ENCODE assay signal across 28 mouse cellular contexts in genomic region chr3:107928691-107929090, GRCm38 (mm10). TPM values are rescaled to one million over a fixed set of nuclear protein-coding genes. Genes with fewer than 3 reads are reported as not detected.
A peak's percentile ranks its signal among the peaks of the same experiment; 100 is the strongest.
DNase-seq lines count a peak whose midpoint lies in the region; ATAC-seq and TF ChIP-seq lines count a peak whose summit lies in the region.
"Had no signal": no experiment of that assay in that cellular context is flagged by ENCODE, and none has a peak within 500 bp of the region (broad histone marks: within the 10 kb centered on the region; RNA-seq: fewer than 3 reads in every experiment).

No protein-coding gene starts in this region.

- peak overlapping the region; percentile 14; the same call in 1 of the 2 replicates for H3K27ac ChIP-seq in neural tube, embryonic 13.5 days (replicated peaks)
- H3K27ac ChIP-seq in intestine, postnatal 0 days (ENCODE audit: low read depth, low read length) = no peak overlapping the region
- H3K27ac ChIP-seq in forebrain, embryonic 10.5 days = no peak overlapping the region
- H3K27ac ChIP-seq: embryonic facial prominence, embryonic 15.5 days; forebrain, embryonic 15.5 days; heart, adult 2 months; heart, embryonic 15.5 days; hindbrain, embryonic 13.5 days had no signal

- TF ChIP-seq CTCF in intestine, postnatal 0 days (IDR thresholded peaks at IDR 0.05; ENCODE audit: low read depth) = no peak

- H3K4me2 ChIP-seq in neural tube, embryonic 13.5 days = no peak overlapping the region
- H3K4me2 ChIP-seq in intestine, postnatal 0 days (replicated peaks; ENCODE audit: low read depth) = no peak overlapping the region
- H3K4me2 ChIP-seq: embryonic facial prominence, embryonic 15.5 days; forebrain, embryonic 15.5 days; heart, embryonic 11.5 days; heart, embryonic 15.5 days; hindbrain, embryonic 13.5 days had no signal

- peak overlapping the region; percentile 6; the same call in 1 of the 2 replicates for H3K9ac ChIP-seq in neural tube, embryonic 13.5 days
- H3K9ac ChIP-seq in intestine, postnatal 0 days (ENCODE audit: low read depth, low read length) = no peak overlapping the region
- H3K9ac ChIP-seq: embryonic facial prominence, embryonic 15.5 days; forebrain, embryonic 15.5 days; heart, embryonic 15.5 days; hindbrain, embryonic 13.5 days had no signal

- no peaks in the 10 kb centered on the region for H3K9me3 ChIP-seq in neural tube, embryonic 13.5 days
- no peaks in the 10 kb centered on the region for H3K9me3 ChIP-seq in intestine, postnatal 0 days (ENCODE audit: control insufficient read depth)
- H3K9me3 ChIP-seq in forebrain, embryonic 10.5 days = no peaks in the 10 kb centered on the region
- H3K9me3 ChIP-seq: embryonic facial prominence, embryonic 15.5 days; forebrain, embryonic 15.5 days; heart, embryonic 15.5 days; hindbrain, embryonic 13.5 days had no signal

- peaks cover 48% of the 10 kb centered on the region for H3K4me1 ChIP-seq in neural tube, embryonic 13.5 days (replicated peaks)
- no peaks in the 10 kb centered on the region for H3K4me1 ChIP-seq in intestine, postnatal 0 days (replicated peaks; ENCODE audit: control insufficient read depth, insufficient read depth, low read length)
- peaks cover 18% of the 10 kb centered on the region for H3K4me1 ChIP-seq in forebrain, embryonic 10.5 days

- H3K4me3 ChIP-seq in neural tube, embryonic 13.5 days = no peak overlapping the region
- H3K4me3 ChIP-seq in intestine, postnatal 0 days (ENCODE audit: low read depth, low read length) = no peak overlapping the region
- H3K4me3 ChIP-seq in forebrain, embryonic 10.5 days = no peak overlapping the region
- H3K4me3 ChIP-seq: embryonic facial prominence, embryonic 15.5 days; erythroblast, embryonic 14.5 days; forebrain, embryonic 15.5 days; heart, adult 2 months; heart, embryonic 15.5 days; hindbrain, embryonic 13.5 days had no signal

- H3K36me3 ChIP-seq in neural tube, embryonic 13.5 days = no peaks in the 10 kb centered on the region
- H3K36me3 ChIP-seq in intestine, postnatal 0 days (ENCODE audit: control insufficient read depth, insufficient read depth) = no peaks in the 10 kb centered on the region
- H3K36me3 ChIP-seq in forebrain, embryonic 10.5 days (replicated peaks) = no peaks in the 10 kb centered on the region
- H3K36me3 ChIP-seq: embryonic facial prominence, embryonic 15.5 days; forebrain, embryonic 15.5 days; heart, embryonic 15.5 days; hindbrain, embryonic 13.5 days had no signal

- DNase-seq in adrenal gland, postnatal 14 days = peak; percentile 51
- DNase-seq in adrenal gland, adult 8-10 months = no peak
- no peak for DNase-seq in neural tube, embryonic 10.5 days (ENCODE audit: extremely low spot score, low spot score)
- peak; percentile 36 for DNase-seq in lung, postnatal 14 days
- DNase-seq in forebrain, embryonic 10.5 days (ENCODE audit: extremely low spot score, low spot score) = no peak
- DNase-seq: adrenal gland, postnatal 36 days; cerebellum, adult 11 months; cerebellum, adult 8-10 months; embryo, embryonic 11 days; gastrocnemius, postnatal 10 days; heart, adult 2 months; heart, postnatal 14 days had no signal

- WGBS in neural tube, embryonic 13.5 days = 81% methylated on average over 11 of the region's 11 CpGs
- WGBS in intestine, postnatal 0 days = 76% methylated on average over 11 of the region's 11 CpGs
- 93% methylated on average over 11 of the region's 11 CpGs for WGBS in forebrain, embryonic 10.5 days

- no peak for ATAC-seq in neural tube, embryonic 13.5 days (ENCODE audit: low read depth)
- ATAC-seq in intestine, postnatal 0 days = no peak
- ATAC-seq: forebrain, embryonic 15.5 days had no signal

- H3K27me3 ChIP-seq in neural tube, embryonic 13.5 days = no peaks in the 10 kb centered on the region
- no peaks in the 10 kb centered on the region for H3K27me3 ChIP-seq in intestine, postnatal 0 days (replicated peaks; ENCODE audit: control insufficient read depth, insufficient read depth, low read length)
- H3K27me3 ChIP-seq in forebrain, embryonic 10.5 days (ENCODE audit: poor library complexity, severe bottlenecking) = peaks cover 14% of the 10 kb centered on the region; the same call in 1 of the 2 replicates
- H3K27me3 ChIP-seq: embryonic facial prominence, embryonic 15.5 days; forebrain, embryonic 15.5 days; heart, embryonic 15.5 days; hindbrain, embryonic 13.5 days had no signal

RNA-seq across cellular contexts. Expression of gene Gstm7, which starts 2.9 kb away (rescaled TPM):
- 52.8 and 70.5 TPM in 2 replicates for total RNA-seq in adrenal gland, postnatal 14 days (2021)
- total RNA-seq in adrenal gland, adult 8-10 months (2022) = 100 to 1,000 TPM; 135 to 182 (median 168) TPM
- 98.5 and 102 TPM in 2 replicates for polyA plus RNA-seq in neural tube, embryonic 13.5 days (2015; fragmentation: Nextera tagmentation; extraction: Ambion mirVana)
- 13.0 TPM in 2 replicates for polyA plus RNA-seq in intestine, postnatal 0 days (2015; fragmentation: Nextera tagmentation; extraction: Ambion mirVana)
- 17.7 and 19.5 TPM in 2 replicates for polyA plus RNA-seq in forebrain, embryonic 10.5 days (2016; fragmentation: Nextera tagmentation; extraction: Ambion mirVana)
- total RNA-seq: MEL had no signal
- polyA plus RNA-seq: erythroblast, embryonic 14.5 days had no signal

RNA-seq across cellular contexts. Expression of gene Gstm6, which starts 14.9 kb away (rescaled TPM):
- 3.3 and 5.9 TPM in 2 replicates for total RNA-seq in adrenal gland, postnatal 14 days (2021)
- total RNA-seq in adrenal gland, adult 8-10 months (2022) = 10 to 100 TPM in 1 of 4 experiments, 1 to 10 TPM in 3; 5.9 to 10.0 (median 6.9) TPM
- polyA plus RNA-seq in neural tube, embryonic 13.5 days (2015; fragmentation: Nextera tagmentation; extraction: Ambion mirVana) = 11.5 and 14.8 TPM in 2 replicates
- 21.6 and 21.9 TPM in 2 replicates for polyA plus RNA-seq in intestine, postnatal 0 days (2015; fragmentation: Nextera tagmentation; extraction: Ambion mirVana)
- 11.2 and 13.5 TPM in 2 replicates for polyA plus RNA-seq in forebrain, embryonic 10.5 days (2016; fragmentation: Nextera tagmentation; extraction: Ambion mirVana)
- total RNA-seq: common myeloid progenitor, adult 5-6 weeks; hematopoietic stem cell, adult 5-6 weeks; MEL had no signal
- polyA plus RNA-seq: C2C12; erythroblast, embryonic 14.5 days had no signal

RNA-seq across cellular contexts. Expression of gene Gstm5, which starts 33.1 kb away (rescaled TPM):
- total RNA-seq in adrenal gland, postnatal 14 days (2021) = 28.2 and 30.2 TPM in 2 replicates
- total RNA-seq in adrenal gland, adult 8-10 months (2022) = 10 to 100 TPM; 28.1 to 51.7 (median 37.1) TPM
- 254 and 286 TPM in 2 replicates for polyA plus RNA-seq in neural tube, embryonic 13.5 days (2015; fragmentation: Nextera tagmentation; extraction: Ambion mirVana)
- 157 and 172 TPM in 2 replicates for polyA plus RNA-seq in intestine, postnatal 0 days (2015; fragmentation: Nextera tagmentation; extraction: Ambion mirVana)
- polyA plus RNA-seq in forebrain, embryonic 10.5 days (2016; fragmentation: Nextera tagmentation; extraction: Ambion mirVana) = 225 and 235 TPM in 2 replicates

RNA-seq across cellular contexts. Expression of gene Gstm3, which starts 40.4 kb away (rescaled TPM):
- 2.1 TPM in 1 of 2 replicates, not detected in the other for total RNA-seq in adrenal gland, postnatal 14 days (2021)
- under 1 TPM in 2 of 4 experiments, not detected in 2; 0.20 to 0.30 TPM for total RNA-seq in adrenal gland, adult 8-10 months (2022)
- polyA plus RNA-seq in neural tube, embryonic 13.5 days (2015; fragmentation: Nextera tagmentation; extraction: Ambion mirVana) = not detected in 2 replicates
- polyA plus RNA-seq in intestine, postnatal 0 days (2015; fragmentation: Nextera tagmentation; extraction: Ambion mirVana) = 53.9 and 60.7 TPM in 2 replicates
- polyA plus RNA-seq in forebrain, embryonic 10.5 days (2016; fragmentation: Nextera tagmentation; extraction: Ambion mirVana) = not detected in 2 replicates
- total RNA-seq: adrenal gland, postnatal 36 days; common myeloid progenitor, adult 5-6 weeks; gastrocnemius, postnatal 10 days; heart, adult 2 months; heart, postnatal 14 days; hematopoietic stem cell, adult 5-6 weeks; MEL had no signal
- polyA plus RNA-seq: brain, embryonic 14.5 days; C2C12; embryonic facial prominence, embryonic 11.5 days; embryonic facial prominence, embryonic 15.5 days; forebrain, embryonic 11.5 days; forebrain, embryonic 15.5 days; heart, embryonic 15.5 days; hindbrain, embryonic 13.5 days had no signal

RNA-seq across cellular contexts. Expression of gene Eps8l3, which starts 51.7 kb away (rescaled TPM):
- total RNA-seq in adrenal gland, postnatal 14 days (2021) = not detected in 2 replicates
- total RNA-seq in adrenal gland, adult 8-10 months (2022) = not detected
- polyA plus RNA-seq in neural tube, embryonic 13.5 days (2015; fragmentation: Nextera tagmentation; extraction: Ambion mirVana) = not detected in 2 replicates
- polyA plus RNA-seq in intestine, postnatal 0 days (2015; fragmentation: Nextera tagmentation; extraction: Ambion mirVana) = 475 and 488 TPM in 2 replicates
- polyA plus RNA-seq in forebrain, embryonic 10.5 days (2016; fragmentation: Nextera tagmentation; extraction: Ambion mirVana) = not detected in 2 replicates
- total RNA-seq: adrenal gland, adult 18-20 months; adrenal gland, postnatal 36 days; common myeloid progenitor, adult 5-6 weeks; gastrocnemius, postnatal 10 days; heart, adult 2 months; heart, postnatal 14 days; hematopoietic stem cell, adult 5-6 weeks had no signal
- polyA plus RNA-seq: brain, embryonic 14.5 days; C2C12; embryonic facial prominence, embryonic 11.5 days; embryonic facial prominence, embryonic 15.5 days; erythroblast, embryonic 14.5 days; forebrain, embryonic 11.5 days; forebrain, embryonic 15.5 days; heart, adult 2 months; heart, embryonic 11.5 days; heart, embryonic 15.5 days; hindbrain, embryonic 13.5 days had no signal

Comparison
In these comparisons a context has a peak if more than half of its experiments do, and no peak if none do; other contexts are left out.
1. DNase-seq: peak in adrenal gland, postnatal 14 days (single experiment) and lung, postnatal 14 days (single experiment); none in adrenal gland, adult 8-10 months (single experiment), neural tube, embryonic 10.5 days (single experiment) and forebrain, embryonic 10.5 days (single experiment).